Mouse (Mus musculus) lung, postnatal 0 days (tissue): ENCODE measurements at regions not wholly inside any gene's neighbourhood (a gene's known extent, or its start where the extent isn't known, plus 50 kb on each side); places are given as distances from the start of the nearest gene placed in this dataset.
A peak's percentile ranks its signal among the peaks of the same experiment; 100 is the strongest.

Experiments used
- ATAC-seq: fragments of 200-750 bp; cut with Nextera tagmentation; 2 replicates; pipeline ENCODE4 v1.8.0; 2017; ENCODE audit warnings: moderate library complexity
- DNase-seq: peaks from one replicate; pipeline ENCODE4 v3.0.0-alpha.2; 2016; ENCODE audit warnings: low spot score
- H3K27ac ChIP-seq: fragments of 300-500 bp; sonication (generic); 2 replicates; pipeline ENCODE4 v1.5.1; 2014; ENCODE audit warnings: antibody characterized with exemption, mild to moderate bottlenecking, low read length, mixed read lengths
- H3K27me3 ChIP-seq: fragments of 300-500 bp; sonication (generic); replicated peaks from 2 replicates; pipeline ENCODE4 v1.6.1; 2014; ENCODE audit warnings: low read length, mixed read lengths; ENCODE audit not compliant: insufficient read depth
- H3K36me3 ChIP-seq: fragments of 300-500 bp; sonication (generic); 2 replicates; pipeline ENCODE4 v1.6.1; 2014; ENCODE audit warnings: low read length, mixed read lengths; ENCODE audit not compliant: insufficient read depth
- H3K4me1 ChIP-seq: fragments of 300-500 bp; sonication (generic); 2 replicates; pipeline ENCODE4 v1.6.1; 2014; ENCODE audit warnings: antibody characterized with exemption, low read depth, low read length, mixed read lengths; ENCODE audit not compliant: insufficient read depth
- H3K4me2 ChIP-seq: fragments of 300-500 bp; sonication (generic); replicated peaks from 2 replicates; pipeline ENCODE4 v1.6.1; 2014; ENCODE audit warnings: low read depth, mild to moderate bottlenecking, low read length, moderate library complexity, mixed read lengths
- H3K4me3 ChIP-seq: fragments of 300-500 bp; sonication (generic); 2 replicates; pipeline ENCODE4 v1.5.1; 2014; ENCODE audit warnings: low read depth, low read length
- H3K9ac ChIP-seq: fragments of 300-500 bp; sonication (generic); replicated peaks from 2 replicates; pipeline ENCODE4 v1.6.1; 2014; ENCODE audit warnings: low read depth, mild to moderate bottlenecking
- H3K9me3 ChIP-seq: fragments of 300-500 bp; sonication (generic); 2 replicates; pipeline ENCODE4 v1.6.1; 2016; ENCODE audit warnings: low read length, mixed read lengths
- CTCF ChIP-seq: IDR thresholded peaks from 2 replicates; pipeline ENCODE4 v1.5.1; 2016; ENCODE audit warnings: antibody characterized with exemption, mild to moderate bottlenecking
- EP300 ChIP-seq: IDR thresholded peaks from 2 replicates; pipeline ENCODE4 v1.6.1; 2016; ENCODE audit warnings: antibody characterized with exemption, mild to moderate bottlenecking, control low read depth
- WGBS: fragments of 180-500 bp; shearing (Covaris S2); extraction: QIAGEN DNeasy Blood & Tissue Kit; methylation state at CpG from one replicate; pipeline ENCODE4 v1.1.7; 2014; 5-methylcytosine and 5-hydroxymethylcytosine counted together

- no peaks in the 10 kb centered on the region for H3K36me3 ChIP-seq
- H3K4me1 ChIP-seq, result no peaks in the 10 kb centered on the region
- no peaks in the 10 kb centered on the region for H3K27me3 ChIP-seq
- ATAC-seq, result no peak
- no peak overlapping the region for H3K9ac ChIP-seq
- WGBS, result 91% methylated on average over 8 of the region's 8 CpGs
- TF ChIP-seq EP300, result no peak
- no peak for TF ChIP-seq CTCF
- H3K9me3 ChIP-seq, result no peaks in the 10 kb centered on the region
- no peak overlapping the region for H3K4me3 ChIP-seq
- no peak for DNase-seq
- H3K27ac ChIP-seq, result no peak overlapping the region
- no peak overlapping the region for H3K4me2 ChIP-seq
Measured at GRCm38 (mm10) chr4:56018212-56018611, 485.9 kb upstream of the Klf4 start.

DNA sequence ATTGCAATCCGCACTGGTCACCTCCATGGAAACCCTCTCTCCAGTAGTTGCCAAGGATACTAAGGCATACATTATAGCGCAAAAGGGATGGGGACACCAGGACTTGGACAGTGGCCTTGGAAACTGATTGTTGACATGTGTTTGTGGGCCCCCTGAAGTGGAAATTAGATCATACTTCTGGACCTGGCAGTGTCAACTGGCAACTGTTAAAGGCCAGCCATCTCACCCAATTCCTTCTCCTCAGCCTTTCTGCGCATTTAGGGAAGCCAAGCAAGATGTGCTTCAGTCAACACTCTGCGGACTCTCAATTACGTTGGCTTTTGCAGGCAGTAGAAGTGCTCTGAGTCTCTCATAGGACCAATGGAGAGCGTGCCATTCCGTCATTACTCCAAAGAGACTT is 483.2 kb upstream of the Klf4 start:
- WGBS, result 89% methylated on average over 7 of the region's 7 CpGs
- TF ChIP-seq CTCF, result no peak
- no peak for TF ChIP-seq EP300
- DNase-seq (no peak), ATAC-seq (no peak)
- Histone ChIP-seq H3K4me2 (no peak overlapping the region), H3K27ac (no peak overlapping the region), H3K9ac (no peak overlapping the region), H3K4me1 (no peaks in the 10 kb centered on the region), H3K36me3 (no peaks in the 10 kb centered on the region), H3K27me3 (0 out of 2 replicates have a peak, but pooled peaks cover 3% of the 10 kb centered on the region), H3K4me3 (no peak overlapping the region), H3K9me3 (no peaks in the 10 kb centered on the region)

DNA sequence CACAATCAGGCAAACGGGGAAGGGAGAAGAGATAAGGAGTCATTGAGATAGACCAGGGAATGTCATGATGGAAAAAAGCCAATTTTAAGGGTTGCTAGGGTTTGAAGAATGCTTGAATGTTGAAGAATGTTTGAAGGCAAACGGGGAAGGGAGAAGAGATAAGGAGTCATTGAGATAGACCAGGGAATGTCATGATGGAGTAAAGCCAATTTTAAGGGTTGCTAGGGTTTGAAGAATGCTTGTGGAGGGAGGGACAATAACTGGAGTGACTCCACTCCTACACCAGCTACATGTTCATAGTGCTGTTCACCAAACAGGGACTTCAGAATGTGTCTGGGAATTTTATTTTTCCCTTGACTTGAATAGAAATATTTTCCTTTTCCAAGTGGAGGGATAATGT is 476.0 kb upstream of the Klf4 start:
- Histone ChIP-seq H3K4me2 (no peak overlapping the region), H3K9me3 (no peaks in the 10 kb centered on the region), H3K36me3 (no peaks in the 10 kb centered on the region), H3K4me3 (no peak overlapping the region), H3K9ac (no peak overlapping the region), H3K4me1 (no peaks in the 10 kb centered on the region; the same call in 1 of the 2 replicates), H3K27ac (peak overlapping the region; percentile 38; the same call in 1 of the 2 replicates), H3K27me3 (0 out of 2 replicates have a peak, but pooled peaks cover 3% of the 10 kb centered on the region)
- ATAC-seq, result peak; percentile 92
- peak; percentile 56 for DNase-seq
- 30% methylated on average over 2 of the region's 2 CpGs for WGBS
- TF ChIP-seq EP300 (peak; percentile 87), CTCF (no peak)

GRCm38 (mm10) chr4:56004227-56004626 is 472.0 kb upstream of the Klf4 start:
- 52% methylated on average over 5 of the region's 5 CpGs for WGBS
- Histone ChIP-seq H3K4me1 (no peaks in the 10 kb centered on the region; the same call in 1 of the 2 replicates), H3K4me3 (no peak overlapping the region), H3K9me3 (no peaks in the 10 kb centered on the region), H3K36me3 (no peaks in the 10 kb centered on the region), H3K4me2 (no peak overlapping the region), H3K27ac (no peak overlapping the region), H3K27me3 (no peaks in the 10 kb centered on the region), H3K9ac (no peak overlapping the region)
- no peak for DNase-seq
- TF ChIP-seq EP300 (no peak), CTCF (no peak)
- ATAC-seq, result no peak

- DNase-seq (peak; percentile 31), ATAC-seq (no peak)
- H3K4me1 ChIP-seq, result no peaks in the 10 kb centered on the region; the same call in 1 of the 2 replicates
- no peak overlapping the region for H3K27ac ChIP-seq
- no peaks in the 10 kb centered on the region for H3K9me3 ChIP-seq
- H3K4me3 ChIP-seq, result no peak overlapping the region
- H3K4me2 ChIP-seq, result no peak overlapping the region
- TF ChIP-seq CTCF (no peak), EP300 (no peak)
- no peak overlapping the region for H3K9ac ChIP-seq
- H3K36me3 ChIP-seq, result no peaks in the 10 kb centered on the region
- WGBS, result 48% methylated on average over 3 of the region's 3 CpGs
- no peaks in the 10 kb centered on the region for H3K27me3 ChIP-seq
Measured at GRCm38 (mm10) chr4:56001312-56001731, 469.1 kb upstream of the Klf4 start.

DNA sequence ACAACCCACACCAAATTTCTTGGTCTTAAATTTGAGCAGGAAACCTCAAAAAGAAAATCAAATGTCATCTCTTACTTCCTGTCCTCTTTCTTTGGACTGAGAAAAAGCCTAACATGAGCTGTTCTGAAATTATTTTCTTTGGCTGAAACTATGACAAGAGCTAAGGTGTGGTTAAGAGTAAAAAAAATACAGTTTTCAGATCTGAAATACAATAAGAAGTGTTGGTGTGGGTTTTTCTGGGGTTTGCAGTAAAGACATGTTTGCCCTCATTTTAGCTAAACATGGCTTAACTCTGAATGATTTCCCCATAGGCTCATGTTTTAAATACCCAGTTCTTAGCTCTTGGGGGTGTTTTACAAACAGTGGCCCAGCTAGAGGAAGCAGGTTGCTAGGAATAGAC is 451.8 kb upstream of the Klf4 start:
- no peak for DNase-seq
- no peaks in the 10 kb centered on the region for H3K27me3 ChIP-seq
- TF ChIP-seq EP300 (no peak), CTCF (no peak)

GRCm38 (mm10) chr4:55978539-55978938 is 446.3 kb upstream of the Klf4 start:
- H3K4me2 ChIP-seq, result no peak overlapping the region
- no peak for ATAC-seq
- H3K9me3 ChIP-seq, result no peaks in the 10 kb centered on the region
- no peak overlapping the region for H3K4me3 ChIP-seq
- WGBS, result 83% methylated on average over 4 of the region's 4 CpGs
- no peak overlapping the region for H3K9ac ChIP-seq
- no peaks in the 10 kb centered on the region for H3K4me1 ChIP-seq
- H3K27ac ChIP-seq, result no peak overlapping the region
- DNase-seq, result no peak
- no peaks in the 10 kb centered on the region for H3K36me3 ChIP-seq
- no peak for TF ChIP-seq EP300
- no peak for TF ChIP-seq CTCF
- no peaks in the 10 kb centered on the region for H3K27me3 ChIP-seq

More for the DNA sequence above, 451.8 kb upstream of the Klf4 start:
- Histone ChIP-seq H3K4me3 (no peak overlapping the region), H3K4me2 (no peak overlapping the region), H3K4me1 (no peaks in the 10 kb centered on the region), H3K9me3 (no peaks in the 10 kb centered on the region), H3K9ac (no peak overlapping the region), H3K36me3 (no peaks in the 10 kb centered on the region), H3K27ac (no peak overlapping the region)
- no peak for ATAC-seq
